Mouse (Mus musculus): Measurements from ENCODE around the gene Sema7a. TPM values are rescaled to one million over a fixed set of nuclear protein-coding genes. Genes with fewer than 3 reads are reported as not detected.
A peak's percentile ranks its signal among the peaks of the same experiment; 100 is the strongest.

The Sema7a gene
- polyA plus RNA-seq (2016; fragmentation: Nextera tagmentation; extraction: Ambion mirVana): 1.0 and 1.7 TPM in 2 replicates

- H3K27me3 ChIP-seq: peaks cover 38% of the 10 kb centered on the region
Observed at GRCm38 (mm10) chr9:57939431-57940348, at the start of gene Sema7a. Gene Sema7a (plus strand): TSS chr9:57940112.

GRCm38 (mm10) chr9:57900478-57900877, 39.4 kb upstream of the Sema7a start:
- 52% methylated on average over 10 of the region's 10 CpGs for WGBS
- Histone ChIP-seq H3K4me1 (peaks cover 16% of the 10 kb centered on the region), H3K27me3 (no peaks in the 10 kb centered on the region), H3K4me2 (replicated peaks) (no peak overlapping the region; the same call in 1 of the 2 replicates), H3K9ac (no peak overlapping the region), H3K36me3 (no peaks in the 10 kb centered on the region), H3K27ac (no peak overlapping the region), H3K9me3 (replicated peaks) (no peaks in the 10 kb centered on the region), H3K4me3 (no peak overlapping the region)
- no peak for ATAC-seq (ENCODE audit: low FRiP score)

More at GRCm38 (mm10) chr9:57939431-57940348, at the start of gene Sema7a:
- Histone ChIP-seq H3K4me1 (peaks cover 35% of the 10 kb centered on the region), H3K36me3 (no peaks in the 10 kb centered on the region), H3K27ac (peak within 1 kb of the TSS; percentile 89), H3K4me3 (peak within 1 kb of the TSS; percentile 77), H3K4me2 (replicated peaks) (peak within 1 kb of the TSS; percentile 85), H3K9ac (peak within 1 kb of the TSS; percentile 75), H3K9me3 (replicated peaks) (no peaks in the 10 kb centered on the region)
- ATAC-seq (ENCODE audit: low FRiP score): peak; percentile 87
- 2% methylated on average over 56 of the region's 60 CpGs for WGBS

DNA sequence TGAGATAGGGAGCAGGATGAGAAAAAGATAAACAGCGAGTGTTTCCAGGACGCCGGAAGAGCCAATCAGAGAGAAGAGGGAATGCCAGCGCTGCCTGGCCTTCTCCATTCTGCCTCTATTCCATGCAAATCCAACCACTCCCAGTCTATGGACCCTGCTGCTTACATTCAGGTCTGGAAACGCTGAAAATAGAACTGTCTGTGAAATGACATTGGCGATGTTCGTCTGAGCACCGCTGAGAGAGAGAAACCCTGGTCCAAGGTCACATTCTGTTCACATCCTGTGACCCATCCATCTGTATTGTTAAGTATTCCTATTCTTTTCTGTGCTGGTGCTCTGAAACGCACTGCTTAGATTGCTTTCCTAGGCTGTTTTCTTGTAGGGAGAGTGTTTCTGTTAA, 38.7 kb upstream of the Sema7a start:
- no peak; the same call in 1 of the 2 replicates for ATAC-seq (ENCODE audit: low FRiP score)
- no peak overlapping the region for H3K4me3 ChIP-seq
- no peaks in the 10 kb centered on the region for H3K9me3 ChIP-seq (replicated peaks)
- peaks cover 16% of the 10 kb centered on the region for H3K4me1 ChIP-seq
- 24% methylated on average over 9 of the region's 9 CpGs for WGBS
- H3K4me2 ChIP-seq (replicated peaks): peak overlapping the region; percentile 28
- peak overlapping the region; percentile 10; the same call in 1 of the 2 replicates for H3K9ac ChIP-seq
- no peaks in the 10 kb centered on the region for H3K27me3 ChIP-seq
- peak overlapping the region; percentile 67 for H3K27ac ChIP-seq
- H3K36me3 ChIP-seq: no peaks in the 10 kb centered on the region

GRCm38 (mm10) chr9:57901601-57902000, 38.3 kb upstream of the Sema7a start:
- peak; percentile 40 for ATAC-seq (ENCODE audit: low FRiP score)
- no peaks in the 10 kb centered on the region for H3K27me3 ChIP-seq
- H3K4me2 ChIP-seq (replicated peaks): peak overlapping the region; percentile 28
- peak overlapping the region; percentile 10; the same call in 1 of the 2 replicates for H3K9ac ChIP-seq
- peaks cover 16% of the 10 kb centered on the region for H3K4me1 ChIP-seq
- H3K36me3 ChIP-seq: no peaks in the 10 kb centered on the region
- H3K4me3 ChIP-seq: no peak overlapping the region
- no peaks in the 10 kb centered on the region for H3K9me3 ChIP-seq (replicated peaks)
- WGBS: 34% methylated on average over 3 of the region's 3 CpGs
- peak overlapping the region; percentile 67 for H3K27ac ChIP-seq

- Histone ChIP-seq H3K36me3 (no peaks in the 10 kb centered on the region), H3K27ac (no peak overlapping the region), H3K4me1 (peaks cover 16% of the 10 kb centered on the region), H3K9ac (no peak overlapping the region), H3K4me3 (no peak overlapping the region), H3K9me3 (replicated peaks) (no peaks in the 10 kb centered on the region), H3K4me2 (replicated peaks) (no peak overlapping the region), H3K27me3 (no peaks in the 10 kb centered on the region)
- WGBS: 72% methylated on average over 4 of the region's 4 CpGs
- ATAC-seq (ENCODE audit: low FRiP score): no peak
Observed at GRCm38 (mm10) chr9:57902132-57902531, 37.8 kb upstream of the Sema7a start.

DNA sequence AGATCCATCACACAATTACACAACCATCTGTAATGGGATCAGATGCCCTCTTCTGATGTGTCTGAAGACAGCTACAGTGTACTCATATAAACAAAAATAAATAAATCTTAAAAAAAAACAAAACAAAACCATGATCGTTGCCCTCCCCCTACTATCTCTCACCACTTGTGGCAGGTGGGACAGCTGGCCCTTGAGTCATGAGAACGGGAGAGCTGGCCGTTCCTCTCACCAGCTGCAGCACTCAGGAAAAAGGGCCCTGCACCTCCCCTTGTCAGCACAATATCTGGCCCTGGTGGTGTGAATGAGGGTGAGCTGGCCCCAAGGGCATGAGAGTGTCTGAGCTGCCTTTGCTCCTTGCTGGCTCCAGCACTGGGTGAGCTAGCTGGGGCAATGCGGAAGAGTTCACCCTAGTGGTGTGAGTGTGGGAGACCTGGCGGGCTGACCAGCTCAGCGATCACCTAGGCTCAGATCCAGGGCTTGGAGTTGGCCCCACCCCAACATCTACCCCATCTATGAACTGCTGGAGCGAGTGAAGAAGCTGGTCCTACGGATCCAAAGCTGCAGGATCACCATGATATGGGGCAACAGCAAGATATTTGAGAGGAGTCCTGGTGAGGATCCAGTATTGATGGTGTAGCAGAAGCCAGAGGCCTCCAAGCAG, 36.2 kb upstream of the Sema7a start:
- H3K36me3 ChIP-seq: no peaks in the 10 kb centered on the region
- no peak overlapping the region for H3K9ac ChIP-seq
- H3K27me3 ChIP-seq: no peaks in the 10 kb centered on the region
- H3K4me2 ChIP-seq (replicated peaks): no peak overlapping the region
- 75% methylated on average over 8 of the region's 8 CpGs for WGBS
- peaks cover 16% of the 10 kb centered on the region for H3K4me1 ChIP-seq
- H3K27ac ChIP-seq: no peak overlapping the region
- no peaks in the 10 kb centered on the region for H3K9me3 ChIP-seq (replicated peaks)
- no peak for ATAC-seq (ENCODE audit: low FRiP score)
- no peak overlapping the region for H3K4me3 ChIP-seq

- 89% methylated on average over 5 of the region's 5 CpGs for WGBS
- H3K27ac ChIP-seq: no peak overlapping the region
- ATAC-seq (ENCODE audit: low FRiP score): no peak
Observed at GRCm38 (mm10) chr9:57904250-57904644, 35.7 kb upstream of the Sema7a start.

DNA sequence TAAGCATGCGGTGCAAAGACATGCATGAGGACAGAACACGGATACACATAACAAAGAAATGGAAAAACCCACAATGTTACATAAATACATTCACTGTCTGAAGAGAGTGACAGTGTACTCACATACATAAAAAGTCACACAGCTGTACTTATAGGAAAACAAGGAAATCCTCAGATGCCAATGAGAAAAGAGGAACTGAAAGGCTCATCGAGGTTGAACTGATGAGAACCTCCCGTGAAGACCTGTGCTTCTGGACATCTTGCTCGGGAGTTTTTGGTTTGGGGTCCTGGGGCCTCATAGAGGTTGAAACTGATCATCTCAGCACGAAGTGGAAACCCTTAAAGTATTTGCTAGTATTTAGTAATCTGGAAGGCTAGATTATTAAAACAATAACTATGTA, 32.7 kb upstream of the Sema7a start:
- H3K9me3 ChIP-seq (replicated peaks): no peaks in the 10 kb centered on the region
- ATAC-seq (ENCODE audit: low FRiP score): no peak
- no peak overlapping the region for H3K4me3 ChIP-seq
- WGBS: 84% methylated on average over 6 of the region's 6 CpGs
- no peak overlapping the region for H3K4me2 ChIP-seq (replicated peaks)
- no peak overlapping the region for H3K9ac ChIP-seq
- peaks cover 16% of the 10 kb centered on the region for H3K4me1 ChIP-seq
- no peak overlapping the region for H3K27ac ChIP-seq
- H3K36me3 ChIP-seq: no peaks in the 10 kb centered on the region
- no peaks in the 10 kb centered on the region for H3K27me3 ChIP-seq

More at GRCm38 (mm10) chr9:57904250-57904644, 35.7 kb upstream of the Sema7a start:
- no peak overlapping the region for H3K4me3 ChIP-seq
- no peak overlapping the region for H3K9ac ChIP-seq
- H3K4me2 ChIP-seq (replicated peaks): no peak overlapping the region
- H3K4me1 ChIP-seq: peaks cover 16% of the 10 kb centered on the region
- no peaks in the 10 kb centered on the region for H3K36me3 ChIP-seq
- no peaks in the 10 kb centered on the region for H3K27me3 ChIP-seq
- no peaks in the 10 kb centered on the region for H3K9me3 ChIP-seq (replicated peaks)

- Histone ChIP-seq H3K4me3 (peak within 1 kb of the TSS; percentile 65), H3K36me3 (peaks cover 6% of the 10 kb centered on the region), H3K27ac (peak within 1 kb of the TSS; percentile 76), H3K27me3 (no peaks in the 10 kb centered on the region), H3K9ac (peak within 1 kb of the TSS; percentile 69), H3K9me3 (replicated peaks) (no peaks in the 10 kb centered on the region), H3K4me2 (replicated peaks) (peak within 1 kb of the TSS; percentile 68), H3K4me1 (peaks cover 15% of the 10 kb centered on the region)
- ATAC-seq (ENCODE audit: low FRiP score): peak; percentile 96
- WGBS: under 1% methylated on average over 47 of the region's 47 CpGs
Observed at GRCm38 (mm10) chr9:57910254-57911160, 29.4 kb upstream of the Sema7a start, which contains the start of gene Ubl7. Gene Ubl7 (plus strand): TSS chr9:57910979.

GRCm38 (mm10) chr9:57912571-57912970, 27.3 kb upstream of the Sema7a start:
- no peak overlapping the region for H3K4me2 ChIP-seq (replicated peaks)
- H3K9me3 ChIP-seq (replicated peaks): no peaks in the 10 kb centered on the region
- WGBS: 86% methylated on average over 5 of the region's 5 CpGs
- peaks cover 15% of the 10 kb centered on the region for H3K4me1 ChIP-seq
- H3K27ac ChIP-seq: no peak overlapping the region
- no peak overlapping the region for H3K4me3 ChIP-seq
- H3K27me3 ChIP-seq: no peaks in the 10 kb centered on the region
- ATAC-seq (ENCODE audit: low FRiP score): no peak
- H3K9ac ChIP-seq: no peak overlapping the region
- peaks cover 12% of the 10 kb centered on the region for H3K36me3 ChIP-seq

GRCm38 (mm10) chr9:57921491-57922060, 18.3 kb upstream of the Sema7a start:
- H3K36me3 ChIP-seq: peaks cover 78% of the 10 kb centered on the region
- 94% methylated on average over 9 of the region's 9 CpGs for WGBS
- no peak overlapping the region for H3K27ac ChIP-seq
- H3K9ac ChIP-seq: no peak overlapping the region
- H3K27me3 ChIP-seq: no peaks in the 10 kb centered on the region
- H3K9me3 ChIP-seq (replicated peaks): no peaks in the 10 kb centered on the region
- no peak for ATAC-seq (ENCODE audit: low FRiP score)
- H3K4me3 ChIP-seq: no peak overlapping the region
- no peak overlapping the region for H3K4me2 ChIP-seq (replicated peaks)
- H3K4me1 ChIP-seq: no peaks in the 10 kb centered on the region

All from hindbrain, embryonic 12.5 days (tissue).